Mouse (Mus musculus) bone marrow macrophage, adult 2 months (primary cell): ENCODE results near the gene Wdr26. TPM values are rescaled to one million over a fixed set of nuclear protein-coding genes. Genes with fewer than 3 reads are reported as not detected.

ENCODE experiments used
- H3K27ac ChIP-seq: 2 replicates; pipeline ENCODE4 v1.5.1; 2012; ENCODE audit warnings: low read depth, low read length; ENCODE audit not compliant: insufficient read depth
- H3K4me1 ChIP-seq: 2 replicates; pipeline ENCODE4 v1.6.1; 2012; ENCODE audit warnings: low read length; ENCODE audit not compliant: control insufficient read depth, insufficient read depth
- H3K4me3 ChIP-seq: 2 replicates; pipeline ENCODE4 v1.5.1; 2012; ENCODE audit warnings: mild to moderate bottlenecking, low read length, moderate library complexity; ENCODE audit not compliant: insufficient read depth
- CTCF ChIP-seq: IDR thresholded peaks from 2 replicates; pipeline ENCODE4 v1.5.1; 2012; ENCODE audit warnings: low read depth, mild to moderate bottlenecking, low read length, moderate library complexity
- POLR2A ChIP-seq: IDR thresholded peaks from 2 replicates; pipeline ENCODE4 v1.6.1; 2012; ENCODE audit warnings: mild to moderate bottlenecking, low read depth, low read length, borderline replicate concordance
- polyA plus RNA-seq: library from polyadenylated mRNA; stranded (reverse); fragments of >200 nt; gene quantifications from 2 replicates; pipeline ENCODE4 v1.2.4, GENCODE M21; 2012; ENCODE audit not compliant: missing spikeins, insufficient read depth, insufficient read length

The Wdr26 gene
- polyA plus RNA-seq, 1 experiment: 227 TPM

DNA sequence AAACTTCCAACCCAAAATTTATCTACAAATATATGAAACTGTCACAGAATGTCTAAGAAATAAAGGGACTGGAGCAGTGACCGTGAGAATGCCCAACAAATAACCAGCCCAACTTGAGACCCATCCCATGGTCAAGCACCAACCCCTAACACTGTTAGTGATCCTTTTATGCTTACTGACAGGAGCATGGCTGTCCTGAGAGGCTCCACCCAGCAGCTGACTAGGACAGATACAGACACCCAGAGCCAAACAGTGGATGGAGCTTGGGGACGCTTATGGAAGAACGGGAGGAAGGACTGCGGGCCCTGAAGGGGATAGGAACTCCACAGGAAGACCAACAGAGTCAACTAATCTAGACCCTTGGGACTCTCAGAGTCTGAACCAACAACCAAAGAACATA is 22.9 kb downstream of the Wdr26 start:
- Histone ChIP-seq H3K27ac (no peak overlapping the region), H3K4me1 (no peaks in the 10 kb centered on the region), H3K4me3 (no peak overlapping the region)
- TF ChIP-seq CTCF (no peak), POLR2A (no peak)

DNA sequence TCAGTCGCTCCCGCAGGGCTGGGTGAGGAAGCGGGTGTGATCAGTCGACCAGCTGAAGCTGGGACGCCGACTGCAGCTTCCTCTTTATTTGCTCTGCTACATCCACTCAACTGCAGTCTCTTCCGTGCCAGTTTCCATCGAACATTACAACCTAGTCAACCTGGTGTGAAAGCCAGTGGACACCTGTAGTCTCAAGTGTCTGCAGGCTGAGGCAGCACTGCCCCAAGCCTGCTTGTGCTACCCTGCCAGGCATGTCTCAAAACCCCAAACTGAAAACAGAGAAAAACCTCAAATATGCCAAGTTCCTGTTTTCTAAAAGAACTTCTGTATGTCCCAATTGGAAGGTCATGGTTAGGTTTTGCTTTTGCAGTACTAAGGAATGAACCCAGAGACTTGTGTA is 41.6 kb downstream of the Wdr26 start:
- Histone ChIP-seq H3K4me3 (peak overlapping the region; percentile 65), H3K27ac (peak overlapping the region; percentile 88), H3K4me1 (peaks cover 12% of the 10 kb centered on the region)
- TF ChIP-seq CTCF (no peak), POLR2A (no peak)

DNA sequence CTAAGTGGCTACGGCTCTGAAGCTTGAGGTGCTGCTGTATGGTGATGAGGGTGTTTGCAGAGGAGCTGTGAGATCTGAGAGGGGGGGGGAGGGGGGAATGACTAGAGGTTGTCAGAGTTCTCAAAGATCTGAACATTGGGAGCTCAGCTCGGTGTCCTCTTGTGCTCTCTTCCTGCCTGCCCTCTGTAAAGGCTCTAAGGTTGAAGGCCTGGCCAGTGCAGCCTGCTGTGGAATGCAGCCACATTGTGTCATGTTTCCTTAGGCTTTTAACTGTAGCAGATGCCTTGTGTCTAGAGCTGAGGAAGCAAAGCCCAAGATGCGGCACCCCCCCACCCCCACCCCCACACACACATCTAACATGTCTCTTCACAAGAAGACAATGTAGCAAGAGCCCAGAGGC is 43.4 kb downstream of the Wdr26 start:
- Histone ChIP-seq H3K4me1 (peaks cover 12% of the 10 kb centered on the region), H3K27ac (no peak overlapping the region), H3K4me3 (no peak overlapping the region)
- TF ChIP-seq CTCF (no peak), POLR2A (no peak)

DNA sequence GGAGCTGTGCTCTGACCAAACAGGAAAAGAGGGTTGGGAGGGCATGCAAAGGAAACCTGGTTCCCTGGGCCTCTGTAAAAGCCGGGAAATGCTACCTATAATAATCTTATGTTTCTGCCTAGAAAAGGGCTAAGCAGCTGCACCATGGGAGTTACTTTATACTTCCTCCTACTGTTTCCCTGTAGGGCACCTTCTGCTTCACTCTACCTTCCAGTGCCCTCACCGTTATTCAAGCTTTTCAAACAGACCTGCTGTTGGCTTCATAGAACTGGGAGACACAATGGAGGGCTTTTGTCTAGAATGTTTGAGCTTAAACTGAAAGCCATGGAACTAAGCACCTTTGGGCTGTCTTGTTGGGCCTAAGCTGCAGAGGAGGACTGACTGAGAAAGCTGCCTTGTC is 44.0 kb downstream of the Wdr26 start:
- Histone ChIP-seq H3K4me3 (no peak overlapping the region), H3K4me1 (peaks cover 12% of the 10 kb centered on the region), H3K27ac (no peak overlapping the region)
- no peak for TF ChIP-seq CTCF
- TF ChIP-seq POLR2A: no peak

DNA sequence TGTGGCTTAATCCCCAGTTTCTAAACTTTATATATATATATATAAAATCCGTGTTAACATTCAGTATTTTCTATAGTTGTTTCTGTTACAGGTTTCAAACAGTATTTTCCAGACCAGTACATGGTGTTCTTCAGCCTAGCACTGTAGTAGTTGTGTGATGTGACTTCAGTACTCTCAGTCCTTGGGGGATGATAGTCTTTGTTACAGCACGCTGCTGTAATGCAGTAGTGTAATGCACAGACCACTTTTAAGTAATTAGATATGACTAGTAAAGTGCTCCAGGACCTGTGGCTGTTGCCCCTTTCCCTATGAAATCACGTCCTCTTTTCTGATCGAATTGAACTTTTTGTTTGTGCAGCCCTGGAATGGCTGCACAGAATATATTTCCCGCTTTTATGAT is 60.3 kb downstream of the Wdr26 start:
- TF ChIP-seq CTCF (no peak), POLR2A (no peak)
- peaks cover 10% of the 10 kb centered on the region for H3K4me1 ChIP-seq
- H3K27ac ChIP-seq: no peak overlapping the region
- peak overlapping the region; percentile 72 for H3K4me3 ChIP-seq

DNA sequence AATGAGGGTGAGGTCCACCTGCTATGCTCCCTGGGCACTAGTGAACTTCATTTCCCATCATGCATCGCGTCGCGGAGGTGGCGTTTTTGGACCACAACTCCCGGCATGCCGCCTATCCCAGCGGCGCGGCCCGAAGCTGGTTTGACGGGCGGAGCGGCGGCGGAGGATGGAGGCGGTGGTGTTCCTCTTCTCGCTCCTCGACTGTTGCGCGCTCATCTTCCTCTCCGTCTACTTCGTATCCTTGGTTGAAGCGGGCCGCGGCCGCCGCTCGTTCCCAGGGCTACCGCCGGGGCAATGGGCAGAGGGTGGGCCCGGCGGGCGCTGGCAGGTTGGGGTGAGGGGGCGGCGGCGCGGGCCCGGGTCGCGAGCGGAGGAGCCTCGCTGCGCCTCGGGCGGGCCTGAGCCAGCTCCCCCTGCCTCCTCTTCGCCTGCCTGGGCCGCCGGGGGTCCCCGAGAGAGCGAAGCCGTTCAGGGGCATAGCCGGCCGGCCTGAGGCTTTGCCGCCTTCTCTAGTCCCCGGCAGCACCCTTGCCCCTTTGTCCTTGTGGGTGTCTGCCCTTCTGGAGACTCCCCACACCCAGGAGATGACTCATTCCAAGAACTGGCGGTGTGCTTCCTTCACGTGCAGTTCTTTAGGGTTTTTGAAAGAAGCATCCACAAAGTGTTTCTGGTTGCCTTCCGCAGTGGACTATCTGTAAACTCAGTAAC is 60.8 kb downstream of the Wdr26 start:
- TF ChIP-seq CTCF (no peak), POLR2A (no peak)
- peak overlapping the region; percentile 72 for H3K4me3 ChIP-seq
- H3K4me1 ChIP-seq: peaks cover 12% of the 10 kb centered on the region
- peak overlapping the region; percentile 46 for H3K27ac ChIP-seq

DNA sequence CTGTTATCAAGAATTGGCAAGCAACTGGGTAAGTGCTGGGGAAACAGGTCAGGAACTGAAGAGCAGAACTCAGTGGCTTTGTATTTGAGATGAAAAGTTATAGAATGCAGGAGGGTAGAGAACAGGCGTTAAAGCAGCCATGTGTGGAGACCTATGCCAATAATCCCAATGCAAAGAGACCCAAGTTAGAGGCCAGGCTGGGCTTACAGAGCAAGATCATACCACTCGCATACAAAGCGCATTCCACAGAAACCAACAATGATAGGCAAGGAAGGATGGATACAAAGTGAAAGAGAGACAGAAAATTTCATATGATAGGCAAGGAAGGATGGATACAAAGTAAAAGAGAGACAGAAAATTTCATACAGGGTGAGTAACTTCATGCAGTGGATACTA is 61.4 kb downstream of the Wdr26 start:
- Histone ChIP-seq H3K27ac (no peak overlapping the region), H3K4me3 (no peak overlapping the region), H3K4me1 (peaks cover 14% of the 10 kb centered on the region)
- TF ChIP-seq POLR2A: no peak
- TF ChIP-seq CTCF: no peak

DNA sequence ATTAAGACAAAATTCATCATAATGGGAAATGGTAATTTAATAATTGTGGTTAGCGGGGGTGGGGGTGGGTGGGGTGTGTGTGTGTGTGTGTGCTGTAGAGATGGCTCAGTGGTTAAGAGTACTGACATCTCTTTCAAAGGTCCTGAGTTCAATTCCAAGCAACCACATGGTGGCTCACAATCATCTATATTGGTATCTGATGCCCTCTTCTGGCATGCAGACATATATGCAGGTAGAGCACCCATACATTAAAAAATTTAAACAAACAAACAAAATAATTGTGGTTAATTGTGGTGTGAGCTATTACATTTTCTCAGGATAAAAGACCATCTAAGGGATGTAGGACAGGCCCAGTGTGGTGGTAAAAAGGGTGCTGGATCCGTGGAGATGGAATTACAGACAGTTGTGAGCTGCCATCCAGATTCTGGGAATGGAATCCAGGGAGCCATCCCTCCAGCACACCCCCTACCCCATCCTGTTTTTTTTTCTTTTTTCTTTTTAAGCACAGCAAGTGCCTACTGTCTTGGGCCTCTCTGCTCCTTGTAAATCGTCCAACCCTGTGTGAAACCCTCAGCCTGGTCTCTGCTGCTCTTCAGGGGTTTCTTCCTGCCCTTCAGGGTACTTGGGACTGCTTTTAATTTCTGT is 62.3 kb downstream of the Wdr26 start:
- H3K27ac ChIP-seq: no peak overlapping the region
- H3K4me1 ChIP-seq: peaks cover 14% of the 10 kb centered on the region
- H3K4me3 ChIP-seq: no peak overlapping the region
- no peak for TF ChIP-seq POLR2A
- TF ChIP-seq CTCF: no peak

DNA sequence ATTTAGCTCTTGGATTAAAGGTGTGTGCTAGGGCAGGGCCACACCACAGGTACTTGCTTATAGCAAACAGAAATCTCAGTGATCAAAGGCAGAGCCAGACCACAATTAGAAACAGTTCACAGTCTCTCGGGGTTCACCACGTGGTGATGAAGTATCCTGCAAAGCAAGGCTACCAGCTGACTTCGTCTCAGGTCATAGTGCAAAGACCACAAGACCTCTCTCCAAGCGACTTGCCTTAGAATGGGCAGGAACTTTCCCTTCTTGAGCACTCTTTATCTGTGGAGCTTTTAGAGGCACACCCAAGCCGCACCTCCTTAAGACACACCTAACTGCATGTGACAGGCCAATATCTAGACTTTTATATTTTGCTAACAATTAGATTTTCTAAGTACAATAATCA is 63.3 kb downstream of the Wdr26 start:
- Histone ChIP-seq H3K4me1 (peaks cover 12% of the 10 kb centered on the region), H3K4me3 (no peak overlapping the region), H3K27ac (no peak overlapping the region)
- TF ChIP-seq POLR2A (no peak), CTCF (no peak)

DNA sequence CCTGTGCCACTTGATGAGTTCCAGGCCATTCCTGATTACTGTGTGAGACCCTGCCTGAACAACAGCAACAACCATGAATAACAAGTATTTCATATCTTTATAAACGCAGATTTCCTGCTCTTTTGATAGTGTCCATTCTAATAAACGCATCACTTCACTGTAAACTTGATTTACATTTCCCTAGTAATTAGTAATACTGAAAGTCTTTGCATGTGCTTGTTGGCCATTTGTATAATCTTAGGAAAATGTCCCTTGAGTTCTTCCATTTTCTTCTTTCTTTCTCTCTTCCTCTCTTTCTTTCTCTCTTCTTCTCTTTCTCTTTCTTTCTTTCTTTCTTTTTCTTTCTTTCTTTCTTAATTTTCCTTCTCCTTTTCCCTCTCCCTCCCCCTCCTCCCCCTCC is 65.6 kb downstream of the Wdr26 start:
- no peak overlapping the region for H3K27ac ChIP-seq
- H3K4me1 ChIP-seq: peaks cover 7% of the 10 kb centered on the region
- H3K4me3 ChIP-seq: no peak overlapping the region
- TF ChIP-seq POLR2A: no peak
- TF ChIP-seq CTCF: no peak

DNA sequence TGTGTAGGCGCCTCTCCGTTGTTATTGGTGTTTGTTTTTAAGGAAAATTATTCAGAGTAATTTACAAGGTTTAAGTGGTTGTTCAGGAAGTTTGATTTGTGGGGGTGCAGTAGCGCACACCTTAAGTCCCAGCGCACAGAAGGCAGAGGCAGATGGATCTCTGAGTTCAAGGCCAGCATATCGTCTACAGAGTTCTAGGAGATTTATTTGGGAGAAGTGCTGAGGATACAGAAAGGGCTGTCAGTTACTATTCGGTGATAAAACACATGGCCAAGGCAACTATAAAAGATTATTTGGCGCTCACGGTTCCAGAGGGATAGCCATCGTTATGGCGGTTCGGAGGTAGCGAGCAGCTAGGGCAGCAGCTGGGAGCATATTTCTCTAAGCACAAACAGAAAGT is 66.8 kb downstream of the Wdr26 start:
- TF ChIP-seq CTCF: no peak
- TF ChIP-seq POLR2A: no peak
- H3K4me3 ChIP-seq: peak overlapping the region; percentile 80
- peaks cover 7% of the 10 kb centered on the region for H3K4me1 ChIP-seq
- H3K27ac ChIP-seq: peak overlapping the region; percentile 84
